Mouse (Mus musculus): ENCODE results near the gene Ankrd17. TPM values are rescaled to one million over a fixed set of nuclear protein-coding genes. Genes with fewer than 3 reads are reported as not detected.
"Not testable (repeated sequence)": the region's sequence is repeated elsewhere in the genome, so short reads cannot be mapped to it uniquely, and the experiment has no call there.

Gene Ankrd17
- total RNA-seq, 2 experiments from 2014 or later: 85.7 to 88.5 TPM

- no peak for DNase-seq
Observed at GRCm38 (mm10) chr5:90338177-90339091, 27.9 kb downstream of the Ankrd17 start.

- no peak for DNase-seq
Observed at GRCm38 (mm10) chr5:90332478-90332877, 33.9 kb downstream of the Ankrd17 start.

DNA sequence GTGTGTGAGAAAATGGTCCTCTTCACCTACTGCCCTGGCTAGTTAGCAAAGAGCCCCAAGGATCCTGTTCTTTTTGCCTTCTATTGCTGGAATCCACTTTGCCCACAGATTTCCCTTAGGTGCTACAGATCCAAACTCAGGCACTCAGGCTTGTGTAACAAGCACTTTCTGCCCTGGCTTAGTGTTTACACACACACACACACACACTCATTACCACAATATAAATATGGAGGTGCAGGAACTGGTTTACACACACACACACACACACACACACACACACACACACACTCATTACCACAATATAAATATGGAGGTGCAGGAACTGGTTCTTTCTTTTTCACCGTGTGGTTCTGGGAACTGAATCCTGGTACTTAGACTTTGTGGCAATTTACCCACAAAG, 35.3 kb downstream of the Ankrd17 start:
- DNase-seq: no peak

- no peak for DNase-seq
Observed at GRCm38 (mm10) chr5:90298396-90298795, 68.0 kb downstream of the Ankrd17 start.

GRCm38 (mm10) chr5:90289887-90290286, 76.5 kb downstream of the Ankrd17 start:
- no peak for DNase-seq

DNA sequence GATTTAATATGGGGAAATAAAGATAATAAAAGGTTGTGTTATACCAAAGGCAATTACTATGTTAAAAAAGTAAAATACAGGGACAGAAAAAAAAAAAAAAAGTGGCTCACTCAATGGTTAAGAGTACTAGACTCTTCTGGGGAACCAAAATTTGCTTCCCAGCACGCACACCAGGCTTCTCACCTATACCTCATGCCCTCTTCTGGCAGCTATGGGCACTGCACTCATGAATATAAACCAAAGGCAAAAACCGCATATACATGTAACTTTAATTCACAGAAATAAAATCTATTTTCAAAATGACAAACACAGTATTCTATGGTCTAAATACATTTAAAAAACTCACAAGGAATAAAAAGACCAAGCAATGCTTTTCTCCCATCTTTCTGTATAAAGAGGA, 79.8 kb downstream of the Ankrd17 start:
- peak; percentile 59 for DNase-seq

DNA sequence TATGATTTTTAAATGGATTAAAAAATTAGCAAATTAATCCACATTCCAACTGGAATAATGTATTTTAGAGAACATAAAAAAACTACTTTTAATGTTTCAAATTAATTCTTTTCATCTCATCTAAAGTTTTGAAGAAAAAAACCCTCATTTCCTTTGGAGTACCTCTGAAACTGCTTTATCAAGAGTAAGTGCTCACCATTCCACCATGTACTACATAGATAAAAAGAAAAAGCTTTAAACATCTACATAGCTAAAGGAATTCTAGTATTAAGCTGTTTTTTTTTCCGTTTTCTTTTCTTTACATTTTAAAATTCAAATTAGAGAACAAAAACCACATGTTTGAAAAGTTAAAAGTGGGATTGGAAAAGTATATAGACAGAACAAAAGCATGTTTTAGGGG, 86.3 kb downstream of the Ankrd17 start:
- DNase-seq: no peak

- no peak for DNase-seq
Observed at GRCm38 (mm10) chr5:90279418-90279817, 87.0 kb downstream of the Ankrd17 start.

- no peak for DNase-seq
Observed at GRCm38 (mm10) chr5:90277443-90277842, 88.9 kb downstream of the Ankrd17 start.

- no peak for DNase-seq
Observed at GRCm38 (mm10) chr5:90274806-90275205, 91.6 kb downstream of the Ankrd17 start.

DNA sequence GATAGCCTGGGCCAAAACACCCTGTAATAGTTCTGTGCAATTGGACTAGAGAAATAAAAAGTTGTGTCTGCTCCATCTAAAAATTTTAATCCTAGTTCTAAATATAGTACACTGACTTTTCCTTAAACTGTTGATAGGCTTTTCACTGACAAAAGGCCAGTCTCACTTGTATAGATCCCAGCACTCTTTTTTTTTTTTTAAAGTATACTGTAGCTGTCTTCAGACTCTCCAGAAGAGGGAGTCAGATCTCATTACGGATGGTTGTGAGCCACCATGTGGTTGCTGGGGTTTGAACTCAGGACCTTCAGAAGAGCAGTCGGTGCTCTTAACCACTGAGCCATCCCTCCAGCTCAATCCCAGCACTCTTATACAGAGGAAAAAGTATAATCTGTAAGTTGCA, 104.1 kb downstream of the Ankrd17 start:
- DNase-seq: not testable (repeated sequence)

DNA sequence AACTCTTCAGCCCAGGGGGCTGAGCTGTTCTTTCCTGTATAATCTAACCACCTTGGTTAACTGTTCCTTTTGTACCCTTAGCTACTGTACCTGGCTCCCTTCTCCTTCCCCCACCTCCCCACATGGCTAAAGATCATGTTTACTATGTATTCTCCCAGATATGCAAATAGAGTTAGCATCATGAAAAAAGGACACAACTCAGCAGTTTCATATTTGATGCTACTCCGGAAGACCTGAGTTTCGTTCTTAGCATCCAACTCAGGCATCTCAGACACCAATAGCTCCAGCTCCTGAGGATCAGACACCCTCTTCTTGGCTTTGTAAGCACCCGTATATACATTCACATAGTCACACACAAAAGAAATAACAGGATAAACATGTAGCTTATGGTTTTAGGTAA, 109.4 kb downstream of the Ankrd17 start:
- DNase-seq: no peak

- no peak for DNase-seq
Observed at GRCm38 (mm10) chr5:90247503-90247902, 118.9 kb downstream of the Ankrd17 start.

DNA sequence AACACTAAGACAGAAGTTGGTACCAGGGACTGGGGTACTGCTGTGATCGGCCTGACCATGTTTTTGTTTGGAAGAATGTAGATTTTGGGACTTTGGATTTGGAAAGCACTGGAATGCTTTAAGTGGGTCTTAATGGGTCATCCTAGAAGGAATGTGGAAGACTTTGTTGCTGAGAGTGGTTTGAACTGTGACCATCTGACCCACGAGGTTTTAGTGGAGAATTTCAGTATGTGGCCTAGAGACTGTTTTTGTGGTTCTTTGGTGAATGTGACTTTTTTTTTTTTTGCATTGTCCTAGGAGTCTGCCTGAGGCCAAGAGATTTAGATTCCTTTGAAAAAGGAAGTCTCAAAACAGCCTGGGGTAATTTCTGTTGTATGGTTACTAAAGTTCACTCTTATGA, 119.4 kb downstream of the Ankrd17 start:
- DNase-seq: no peak

DNA sequence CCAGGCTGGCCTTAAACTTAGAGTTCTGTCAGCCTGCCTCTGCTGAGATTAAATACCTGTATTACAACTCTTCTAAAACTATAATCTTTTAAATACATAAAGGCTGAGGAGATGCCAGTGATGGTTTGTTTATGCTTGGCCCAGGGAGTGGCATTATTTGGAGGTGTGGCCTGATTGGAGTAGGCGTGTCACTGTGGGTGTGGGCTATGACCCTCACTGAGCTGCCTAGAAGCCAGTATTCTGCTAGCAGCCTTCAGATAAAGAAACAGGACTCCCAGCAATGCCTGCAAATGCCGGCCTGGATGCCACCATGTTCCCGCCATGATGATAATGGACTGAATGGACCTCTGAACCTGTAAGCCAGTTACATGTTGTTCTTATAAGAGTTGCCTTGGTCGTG, 119.8 kb downstream of the Ankrd17 start:
- no peak for DNase-seq

DNA sequence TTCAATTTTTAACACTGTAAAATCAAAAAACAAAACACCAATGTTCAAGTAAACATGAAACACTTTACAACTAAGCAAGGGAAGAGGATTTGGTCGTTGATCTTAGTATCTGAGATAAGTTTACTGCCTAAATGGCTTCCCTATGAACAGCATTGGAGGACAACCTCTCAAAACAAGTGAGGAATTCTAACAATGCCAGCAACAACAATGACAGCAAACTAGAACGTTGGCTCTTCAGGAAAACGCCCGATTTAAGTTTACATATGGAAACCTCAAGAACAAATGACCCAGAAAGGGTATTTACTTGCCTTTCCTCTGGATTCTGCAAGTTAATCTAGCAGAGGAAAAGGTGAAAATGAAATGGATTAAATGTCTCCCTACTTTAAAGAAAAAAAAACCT, 121.0 kb downstream of the Ankrd17 start:
- DNase-seq: no peak

GRCm38 (mm10) chr5:90235217-90235616, 131.2 kb downstream of the Ankrd17 start:
- no peak for DNase-seq

DNA sequence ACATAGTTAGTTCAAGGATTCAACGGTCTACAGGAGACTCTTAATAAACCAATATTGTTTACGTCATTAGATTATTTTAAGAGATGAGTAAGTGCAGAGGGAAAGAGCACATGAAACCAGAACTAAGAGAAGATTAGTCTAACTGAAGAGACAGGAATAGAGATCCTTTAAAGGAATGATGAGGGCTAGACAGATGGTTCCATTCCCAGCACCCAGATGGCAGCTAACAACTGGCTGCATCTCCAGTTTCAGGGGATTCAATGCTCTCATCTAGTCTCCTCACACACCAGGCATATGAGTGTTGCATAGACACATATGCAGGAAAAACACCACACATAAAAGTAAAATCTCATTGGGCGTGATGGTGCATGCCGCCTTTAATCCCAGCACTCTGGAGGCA, 133.1 kb downstream of the Ankrd17 start:
- DNase-seq: no peak

GRCm38 (mm10) chr5:90229760-90230159, 136.6 kb downstream of the Ankrd17 start:
- no peak for DNase-seq

DNA sequence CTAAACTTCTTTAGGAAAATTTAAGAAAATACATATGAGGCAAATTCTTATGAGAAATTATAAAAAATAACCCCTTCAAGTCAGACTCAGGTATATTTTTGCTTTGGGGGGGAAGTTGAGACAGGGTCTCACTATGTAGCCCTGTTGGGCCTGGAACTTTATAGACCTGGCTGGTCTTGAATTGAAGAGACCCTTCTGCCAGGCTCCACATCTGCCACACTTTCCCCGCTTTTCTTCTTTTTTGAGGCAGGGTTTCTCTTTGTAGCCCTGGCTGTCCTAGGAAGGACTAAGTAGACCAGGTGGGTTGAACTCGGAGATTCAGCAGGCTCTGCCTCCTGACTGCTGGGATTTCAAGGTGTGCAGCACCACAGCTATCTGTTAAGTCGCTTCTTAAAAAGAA, 139.7 kb downstream of the Ankrd17 start:
- DNase-seq: no peak

DNA sequence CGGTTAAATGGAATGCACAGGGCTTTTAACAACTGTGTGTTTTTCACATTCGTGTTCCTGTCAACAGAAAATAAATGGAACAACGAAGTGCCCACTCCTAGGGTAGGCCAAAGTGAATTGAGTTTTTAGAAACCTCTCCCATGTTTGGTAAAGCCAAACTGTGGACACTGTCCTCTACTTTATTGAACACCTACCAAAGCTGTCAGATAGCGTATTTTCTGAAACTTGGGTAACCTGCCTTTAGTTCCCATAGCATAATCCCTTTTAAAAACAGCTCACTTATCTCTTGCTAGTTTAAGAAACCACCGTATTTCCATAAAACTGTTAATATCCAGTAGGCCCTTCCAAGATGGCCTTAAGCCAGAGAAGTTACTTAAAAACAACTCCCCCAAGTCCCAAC, 141.6 kb downstream of the Ankrd17 start:
- no peak for DNase-seq

DNA sequence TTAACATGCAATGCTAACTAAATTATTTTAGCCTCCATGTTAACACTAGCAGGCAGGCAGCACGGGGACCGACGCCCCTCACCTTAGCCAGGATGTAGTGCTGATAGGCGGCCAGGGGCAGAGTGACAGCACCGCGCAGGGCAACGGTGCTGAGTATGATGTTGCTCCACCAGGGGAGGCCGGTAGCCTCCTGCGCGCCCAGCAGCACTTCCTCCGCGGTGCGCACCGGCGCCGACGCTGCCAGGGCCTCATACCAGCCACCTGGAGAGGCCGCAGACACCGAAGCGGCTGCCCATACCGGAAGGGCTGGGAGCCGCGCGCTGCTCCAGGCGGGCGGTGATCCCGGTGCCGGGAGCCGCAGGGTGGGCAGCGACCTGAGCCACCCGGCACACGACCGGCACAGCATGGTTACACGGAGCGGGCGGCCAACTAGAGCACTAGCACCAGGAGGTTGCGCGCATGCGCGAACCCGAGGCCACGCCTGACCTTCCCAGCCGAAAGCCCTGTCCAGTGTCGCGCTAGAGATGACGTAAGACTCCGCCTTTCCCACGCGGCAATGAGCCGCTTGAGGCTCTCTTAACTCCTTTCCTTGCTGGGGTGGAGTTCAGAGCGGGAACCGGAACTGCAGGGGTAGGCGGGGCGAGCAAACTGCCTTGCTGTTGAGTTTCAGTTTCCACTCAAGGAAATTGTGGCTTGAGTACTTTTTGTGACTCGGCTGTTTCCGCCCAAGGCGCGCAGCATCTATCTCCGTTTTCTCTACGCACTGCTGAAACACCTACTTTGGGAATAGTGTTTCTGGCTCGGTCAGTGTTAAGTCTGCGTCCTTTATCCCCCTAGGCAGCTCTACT, 142.6 kb downstream of the Ankrd17 start, which contains the start of gene Cox18:
Cox18 (minus strand) TSS at position 468 of the 848 bp plus-strand sequence.
- peak; percentile 98 for DNase-seq

DNA sequence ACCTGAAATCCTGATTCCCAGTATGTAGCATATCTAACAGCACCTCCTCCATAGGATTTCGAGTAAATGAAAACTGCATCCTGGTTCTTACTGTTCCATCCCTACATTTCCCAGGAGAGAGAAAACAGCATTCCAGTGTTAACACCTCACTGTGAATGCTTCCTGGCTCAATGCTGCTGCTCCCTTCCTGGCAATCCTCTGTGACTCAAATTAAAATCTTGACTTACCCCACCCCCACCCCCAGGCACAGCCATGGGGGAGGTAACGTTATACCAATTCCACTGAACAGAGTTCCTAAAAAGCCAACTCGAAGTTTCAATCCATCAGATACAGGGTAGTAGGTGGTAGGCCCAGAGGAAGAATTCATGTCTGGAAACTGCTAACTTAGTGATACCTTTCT, 143.4 kb downstream of the Ankrd17 start:
- DNase-seq: no peak

Measured in heart, postnatal 4 days (tissue).